Mouse (Mus musculus) embryonic facial prominence, embryonic 14.5 days (tissue): Measurements from ENCODE around the gene Mertk. TPM values are rescaled to one million over a fixed set of nuclear protein-coding genes. Genes with fewer than 3 reads are reported as not detected.
A peak's percentile ranks its signal among the peaks of the same experiment; 100 is the strongest.

ENCODE experiments used
- ATAC-seq: fragments of 200-750 bp; cut with Nextera tagmentation; 2 replicates; pipeline ENCODE4 v1.8.0; 2017; ENCODE audit warnings: low read depth, moderate number of reproducible peaks, moderate TSS enrichment
- DNase-seq: peaks from one replicate; pipeline ENCODE4 v3.0.0-alpha.2; 2015; ENCODE audit warnings: low spot score
- H3K27ac ChIP-seq: fragments of 300-500 bp; sonication (generic); replicated peaks from 2 replicates; pipeline ENCODE4 v1.5.1; 2014; ENCODE audit warnings: low read depth, mild to moderate bottlenecking, low read length, moderate library complexity
- H3K27me3 ChIP-seq: fragments of 300-500 bp; sonication (generic); replicated peaks from 2 replicates; pipeline ENCODE4 v1.6.1; 2014; ENCODE audit warnings: low read length; ENCODE audit not compliant: control insufficient read depth, insufficient read depth
- H3K36me3 ChIP-seq: fragments of 300-500 bp; sonication (generic); 2 replicates; pipeline ENCODE4 v1.6.1; 2014; ENCODE audit warnings: low read length, mixed read lengths; ENCODE audit not compliant: control insufficient read depth, insufficient read depth
- H3K4me1 ChIP-seq: fragments of 300-500 bp; sonication (generic); 2 replicates; pipeline ENCODE4 v1.6.1; 2014; ENCODE audit warnings: antibody characterized with exemption, low read length; ENCODE audit not compliant: control insufficient read depth, insufficient read depth
- H3K4me2 ChIP-seq: fragments of 300-500 bp; sonication (generic); 2 replicates; pipeline ENCODE4 v1.6.1; 2014; ENCODE audit warnings: low read depth, mild to moderate bottlenecking, low read length, moderate library complexity, mixed read lengths
- H3K4me3 ChIP-seq: fragments of 300-500 bp; sonication (generic); 2 replicates; pipeline ENCODE4 v1.5.1; 2014; ENCODE audit warnings: low read depth, mild to moderate bottlenecking, low read length
- H3K9ac ChIP-seq: fragments of 300-500 bp; sonication (generic); 2 replicates; pipeline ENCODE4 v1.6.1; 2014; ENCODE audit warnings: low read depth, mild to moderate bottlenecking, low read length, moderate library complexity, mixed read lengths
- H3K9me3 ChIP-seq: fragments of 300-500 bp; sonication (generic); 2 replicates; pipeline ENCODE4 v1.6.1; 2016; ENCODE audit warnings: low read length; ENCODE audit not compliant: control insufficient read depth
- WGBS: fragments of 180-500 bp; shearing (Covaris S2); extraction: QIAGEN DNeasy Blood & Tissue Kit; methylation state at CpG from one replicate; pipeline ENCODE4 v1.1.7; 2014; 5-methylcytosine and 5-hydroxymethylcytosine counted together
- polyA plus RNA-seq: library from polyadenylated mRNA; unstranded; fragments of >200 nt; fragmentation: Nextera tagmentation; extraction: Ambion mirVana; gene quantifications from 2 replicates; pipeline ENCODE4 v1.2.1, GENCODE M21; 2014

Mertk gene
- polyA plus RNA-seq, 1 experiment from 2014 or later, result 9.6 TPM

DNA sequence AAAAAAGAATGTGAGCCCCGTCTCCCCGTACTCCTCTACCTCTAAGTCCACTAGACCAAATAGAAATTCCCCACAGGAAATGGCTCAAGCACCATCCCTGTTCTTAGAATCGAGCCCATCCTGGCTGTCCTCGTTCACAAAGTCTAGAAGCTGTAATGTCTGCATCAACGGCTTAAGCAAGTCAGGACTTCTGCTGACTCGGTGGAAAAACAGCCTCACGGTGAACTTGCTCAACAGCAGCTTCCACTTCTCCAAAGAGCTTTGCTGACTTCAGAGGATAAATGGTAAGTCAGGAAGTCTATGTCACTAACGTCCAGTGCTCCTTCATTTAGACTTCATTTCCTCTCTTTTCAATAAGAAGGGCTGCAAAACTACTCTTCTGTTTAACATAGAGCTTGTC lies 107.8 kb downstream of the Mertk start:
- H3K9me3 ChIP-seq, result no peaks in the 10 kb centered on the region
- peak; percentile 66 for DNase-seq
- no peak overlapping the region for H3K4me3 ChIP-seq
- H3K36me3 ChIP-seq, result peaks cover 17% of the 10 kb centered on the region
- H3K27ac ChIP-seq, result no peak overlapping the region
- no peaks in the 10 kb centered on the region for H3K27me3 ChIP-seq
- H3K4me1 ChIP-seq, result no peaks in the 10 kb centered on the region
- 55% methylated on average over 8 of the region's 8 CpGs for WGBS
- no peak for ATAC-seq
- no peak overlapping the region for H3K9ac ChIP-seq
- H3K4me2 ChIP-seq, result no peak overlapping the region

GRCm38 (mm10) chr2:128812761-128813160 lies 114.0 kb downstream of the Mertk start:
- Histone ChIP-seq H3K4me2 (no peak overlapping the region), H3K4me1 (no peaks in the 10 kb centered on the region), H3K27me3 (no peaks in the 10 kb centered on the region), H3K4me3 (no peak overlapping the region), H3K27ac (no peak overlapping the region), H3K36me3 (no peaks in the 10 kb centered on the region), H3K9me3 (no peaks in the 10 kb centered on the region), H3K9ac (no peak overlapping the region)
- no peak for ATAC-seq
- 41% methylated on average over 2 of the region's 2 CpGs for WGBS
- no peak for DNase-seq

GRCm38 (mm10) chr2:128816311-128816710 lies 117.6 kb downstream of the Mertk start:
- Histone ChIP-seq H3K27ac (no peak overlapping the region), H3K36me3 (no peaks in the 10 kb centered on the region), H3K4me3 (no peak overlapping the region), H3K9me3 (no peaks in the 10 kb centered on the region), H3K9ac (no peak overlapping the region), H3K4me1 (0 out of 2 replicates have a peak, but pooled peaks cover 6% of the 10 kb centered on the region), H3K4me2 (no peak overlapping the region), H3K27me3 (no peaks in the 10 kb centered on the region)
- DNase-seq (no peak), ATAC-seq (no peak)
- WGBS, result 71% methylated on average over 1 of the region's 1 CpGs

GRCm38 (mm10) chr2:128816916-128817315 lies 118.2 kb downstream of the Mertk start:
- no peak for ATAC-seq
- peak overlapping the region; percentile 87; the same call in 1 of the 2 replicates for H3K27ac ChIP-seq
- 35% methylated on average over 6 of the region's 6 CpGs for WGBS
- H3K4me1 ChIP-seq, result 0 out of 2 replicates have a peak, but pooled peaks cover 6% of the 10 kb centered on the region
- no peaks in the 10 kb centered on the region for H3K27me3 ChIP-seq
- no peaks in the 10 kb centered on the region for H3K36me3 ChIP-seq
- H3K4me2 ChIP-seq, result peak overlapping the region; percentile 73
- DNase-seq, result no peak
- peak overlapping the region; percentile 43; the same call in 1 of the 2 replicates for H3K9ac ChIP-seq
- peak overlapping the region; percentile 73 for H3K4me3 ChIP-seq
- no peaks in the 10 kb centered on the region for H3K9me3 ChIP-seq

DNA sequence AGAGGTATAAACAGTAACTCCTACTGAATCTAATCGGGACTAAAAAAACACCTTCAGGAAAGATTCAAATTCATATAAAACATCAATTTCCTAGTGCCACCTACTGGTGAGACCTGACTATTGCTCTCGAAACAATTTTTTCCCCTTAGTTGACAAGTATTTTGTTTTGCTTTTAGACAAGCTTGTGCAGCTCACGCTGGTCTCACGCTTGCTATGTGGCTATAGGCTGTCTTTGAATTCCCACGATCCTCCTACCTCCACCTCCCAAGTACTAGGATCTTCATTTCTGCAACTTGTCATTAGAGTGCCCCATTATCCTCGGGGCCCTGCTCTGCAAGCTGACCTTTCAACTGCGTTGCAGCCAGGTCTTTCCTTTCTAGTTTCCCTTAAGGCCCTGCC lies 118.6 kb downstream of the Mertk start:
- Histone ChIP-seq H3K9ac (peak overlapping the region; percentile 48; the same call in 1 of the 2 replicates), H3K9me3 (no peaks in the 10 kb centered on the region), H3K4me1 (0 out of 2 replicates have a peak, but pooled peaks cover 6% of the 10 kb centered on the region), H3K27ac (peak overlapping the region; percentile 87), H3K4me2 (peak overlapping the region; percentile 73), H3K4me3 (peak overlapping the region; percentile 73), H3K27me3 (no peaks in the 10 kb centered on the region), H3K36me3 (no peaks in the 10 kb centered on the region)
- peak; percentile 90 for DNase-seq
- ATAC-seq, result peak; percentile 41
- 0% methylated on average over 7 of the region's 7 CpGs for WGBS

DNA sequence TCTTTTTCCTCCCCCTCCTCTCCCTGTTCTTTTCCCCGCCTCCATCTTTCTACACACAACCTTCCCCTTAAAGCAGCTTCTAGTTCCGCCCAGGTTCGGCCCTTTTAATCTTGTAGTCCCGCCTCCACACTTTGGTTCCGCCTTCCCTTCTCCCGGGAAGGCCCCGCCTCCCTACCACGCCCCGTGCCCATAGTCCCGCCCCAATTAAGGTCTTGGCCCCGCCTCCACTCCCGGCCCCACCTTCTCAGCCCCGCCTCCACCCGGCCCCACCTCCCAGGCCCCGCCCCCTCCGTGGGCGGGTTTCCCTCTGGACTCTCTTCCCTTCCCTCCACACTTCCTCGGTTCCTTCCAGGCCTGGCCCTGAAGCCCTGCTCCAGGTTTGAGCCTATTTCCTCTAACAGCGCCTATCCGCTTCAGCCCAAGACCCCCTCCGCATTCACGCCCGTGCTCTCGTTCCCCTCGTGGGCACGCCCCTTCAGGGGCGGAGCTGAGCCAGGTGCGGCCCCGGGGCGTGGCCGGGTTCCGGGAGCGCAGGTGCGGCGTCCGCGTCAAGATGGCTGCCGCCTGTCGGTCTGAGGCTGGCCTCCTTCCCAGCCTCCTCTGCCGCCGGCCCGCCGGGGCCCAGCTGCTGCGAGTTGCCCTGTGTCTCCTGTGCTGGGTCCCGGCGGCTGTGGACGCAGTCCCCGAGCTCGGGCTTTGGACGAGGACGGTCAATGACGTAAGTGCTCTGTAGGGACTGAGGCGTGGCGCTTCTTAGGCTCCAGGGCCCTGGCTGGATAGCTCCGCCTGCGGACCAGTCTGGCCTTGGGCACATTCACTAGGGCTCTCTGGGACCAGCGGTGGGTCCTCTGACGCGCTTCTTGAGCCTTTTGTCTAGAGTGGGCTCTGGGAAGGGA lies 119.3 kb downstream of the Mertk start, which contains the start of gene Tmem87b:
Gene Tmem87b, plus strand, starts transcription at position 333 of the 896 bp plus-strand sequence.
- Histone ChIP-seq H3K27me3 (no peaks in the 10 kb centered on the region), H3K4me3 (peak within 1 kb of the TSS; percentile 73), H3K9ac (peak within 1 kb of the TSS; percentile 78), H3K36me3 (no peaks in the 10 kb centered on the region), H3K4me2 (peak within 1 kb of the TSS; percentile 73), H3K27ac (peak within 1 kb of the TSS; percentile 92), H3K4me1 (0 out of 2 replicates have a peak, but pooled peaks cover 6% of the 10 kb centered on the region), H3K9me3 (no peaks in the 10 kb centered on the region)
- WGBS, result under 1% methylated on average over 47 of the region's 59 CpGs
- ATAC-seq (peak; percentile 91), DNase-seq (peak; percentile 98)

- whole genome bisulfite sequencing, result 17% methylated on average over 14 of the region's 14 CpGs
- peak overlapping the region; percentile 92 for H3K27ac ChIP-seq
- peak overlapping the region; percentile 78 for H3K9ac ChIP-seq
- 0 out of 2 replicates have a peak, but pooled peaks cover 9% of the 10 kb centered on the region for H3K36me3 ChIP-seq
- peak; percentile 16 for DNase-seq
- ATAC-seq, result no peak
- H3K4me3 ChIP-seq, result peak overlapping the region; percentile 73
- no peaks in the 10 kb centered on the region for H3K9me3 ChIP-seq
- peak overlapping the region; percentile 73 for H3K4me2 ChIP-seq
- H3K4me1 ChIP-seq, result 0 out of 2 replicates have a peak, but pooled peaks cover 6% of the 10 kb centered on the region
- no peaks in the 10 kb centered on the region for H3K27me3 ChIP-seq
These were observed 120.3 kb downstream of the Mertk start for GRCm38 (mm10) chr2:128818956-128819643.

- Histone ChIP-seq H3K4me3 (no peak overlapping the region), H3K27ac (no peak overlapping the region), H3K4me2 (no peak overlapping the region), H3K36me3 (0 out of 2 replicates have a peak, but pooled peaks cover 13% of the 10 kb centered on the region), H3K27me3 (no peaks in the 10 kb centered on the region), H3K9me3 (no peaks in the 10 kb centered on the region), H3K9ac (no peak overlapping the region), H3K4me1 (0 out of 2 replicates have a peak, but pooled peaks cover 6% of the 10 kb centered on the region)
- WGBS, result 96% methylated on average over 2 of the region's 2 CpGs
- ATAC-seq, result no peak
- no peak for DNase-seq
These were observed 121.9 kb downstream of the Mertk start for GRCm38 (mm10) chr2:128820631-128821030.
